Mouse (Mus musculus): Measurements from ENCODE around the gene Nlrp1a.

Gene Nlrp1a
- long read RNA-seq, experiment 1 = 0 reads
- long read RNA-seq, experiment 2 = 0 reads

GRCm38 (mm10) chr11:71144661-71145060 is at the start of gene Nlrp1a:
Gene Nlrp1a, minus strand, starts transcription at chr11:71144704.
- intact Hi-C loops (cut with DNase I) = loop anchor here (10.0 kb wide), 1 partner anchor 160 kb away; the partner anchor contains the start of gene C1qbp

- intact Hi-C loops (cut with DNase I) = no loop called here
Observed at GRCm38 (mm10) chr11:71169633-71170032, 25.1 kb upstream of the Nlrp1a start.

- intact Hi-C loops (cut with DNase I) = no loop called here
Observed at GRCm38 (mm10) chr11:71164139-71164538, 19.6 kb upstream of the Nlrp1a start.

- intact Hi-C loops (cut with DNase I) = no loop called here
Observed at GRCm38 (mm10) chr11:71159439-71160136, 15.1 kb upstream of the Nlrp1a start.

- intact Hi-C loops (cut with DNase I) = no loop called here
Observed at GRCm38 (mm10) chr11:71155272-71155671, 10.8 kb upstream of the Nlrp1a start.

- intact Hi-C loops (cut with DNase I) = loop anchor here (10.0 kb wide), 1 partner anchor 157 kb away; the partner anchor contains the start of gene C1qbp
Observed at GRCm38 (mm10) chr11:71142031-71142430, 2.5 kb downstream of the Nlrp1a start.

- intact Hi-C loops (cut with DNase I) = no loop called here
Observed at GRCm38 (mm10) chr11:71107128-71107527, 37.4 kb downstream of the Nlrp1a start.

- intact Hi-C loops (cut with DNase I) = no loop called here
Observed at GRCm38 (mm10) chr11:71106261-71107021, 38.1 kb downstream of the Nlrp1a start.

GRCm38 (mm10) chr11:71103931-71104330 is 40.6 kb downstream of the Nlrp1a start:
- intact Hi-C loops (cut with DNase I) = loop anchor here (5.0 kb wide), 1 partner anchor 143 kb away; no protein-coding TSS in a partner anchor

- intact Hi-C loops (cut with DNase I) = no loop called here
Observed at GRCm38 (mm10) chr11:71076342-71076741, 68.2 kb downstream of the Nlrp1a start.

- intact Hi-C loops (cut with DNase I) = loop anchor here (5.0 kb wide), 1 partner anchor 70 kb away; the partner anchor contains the start of gene C1qbp
Observed at GRCm38 (mm10) chr11:71052554-71052953, 92.0 kb downstream of the Nlrp1a start.
